Mouse (Mus musculus) lung, postnatal 0 days (tissue): ENCODE results near the gene Cerk. TPM values are rescaled to one million over a fixed set of nuclear protein-coding genes. Genes with fewer than 3 reads are reported as not detected.

Experiments
- ATAC-seq: fragments of 200-750 bp; cut with Nextera tagmentation; 2 replicates; pipeline ENCODE4 v1.8.0; 2017; ENCODE audit warnings: moderate library complexity
- DNase-seq: peaks from one replicate; pipeline ENCODE4 v3.0.0-alpha.2; 2016; ENCODE audit warnings: low spot score
- H3K27ac ChIP-seq: fragments of 300-500 bp; sonication (generic); 2 replicates; pipeline ENCODE4 v1.5.1; 2014; ENCODE audit warnings: antibody characterized with exemption, mild to moderate bottlenecking, low read length, mixed read lengths
- H3K27me3 ChIP-seq: fragments of 300-500 bp; sonication (generic); replicated peaks from 2 replicates; pipeline ENCODE4 v1.6.1; 2014; ENCODE audit warnings: low read length, mixed read lengths; ENCODE audit not compliant: insufficient read depth
- H3K36me3 ChIP-seq: fragments of 300-500 bp; sonication (generic); 2 replicates; pipeline ENCODE4 v1.6.1; 2014; ENCODE audit warnings: low read length, mixed read lengths; ENCODE audit not compliant: insufficient read depth
- H3K4me1 ChIP-seq: fragments of 300-500 bp; sonication (generic); 2 replicates; pipeline ENCODE4 v1.6.1; 2014; ENCODE audit warnings: antibody characterized with exemption, low read depth, low read length, mixed read lengths; ENCODE audit not compliant: insufficient read depth
- H3K4me2 ChIP-seq: fragments of 300-500 bp; sonication (generic); replicated peaks from 2 replicates; pipeline ENCODE4 v1.6.1; 2014; ENCODE audit warnings: low read depth, mild to moderate bottlenecking, low read length, moderate library complexity, mixed read lengths
- H3K4me3 ChIP-seq: fragments of 300-500 bp; sonication (generic); 2 replicates; pipeline ENCODE4 v1.5.1; 2014; ENCODE audit warnings: low read depth, low read length
- H3K9ac ChIP-seq: fragments of 300-500 bp; sonication (generic); replicated peaks from 2 replicates; pipeline ENCODE4 v1.6.1; 2014; ENCODE audit warnings: low read depth, mild to moderate bottlenecking
- H3K9me3 ChIP-seq: fragments of 300-500 bp; sonication (generic); 2 replicates; pipeline ENCODE4 v1.6.1; 2016; ENCODE audit warnings: low read length, mixed read lengths
- CTCF ChIP-seq: IDR thresholded peaks from 2 replicates; pipeline ENCODE4 v1.5.1; 2016; ENCODE audit warnings: antibody characterized with exemption, mild to moderate bottlenecking
- EP300 ChIP-seq: IDR thresholded peaks from 2 replicates; pipeline ENCODE4 v1.6.1; 2016; ENCODE audit warnings: antibody characterized with exemption, mild to moderate bottlenecking, control low read depth
- WGBS: fragments of 180-500 bp; shearing (Covaris S2); extraction: QIAGEN DNeasy Blood & Tissue Kit; methylation state at CpG from one replicate; pipeline ENCODE4 v1.1.7; 2014; 5-methylcytosine and 5-hydroxymethylcytosine counted together
- polyA plus RNA-seq: library from polyadenylated mRNA; unstranded; fragments of >200 nt; fragmentation: Nextera tagmentation; extraction: Ambion mirVana; gene quantifications from 2 replicates; pipeline ENCODE4 v1.2.1, GENCODE M21; 2015

The Cerk gene
- polyA plus RNA-seq, 1 experiment from 2014 or later: 16.9 TPM

- H3K4me1 ChIP-seq: no peaks in the 10 kb centered on the region
- no peak overlapping the region for H3K4me2 ChIP-seq
- no peaks in the 10 kb centered on the region for H3K27me3 ChIP-seq
- H3K36me3 ChIP-seq: peaks cover 18% of the 10 kb centered on the region
- no peaks in the 10 kb centered on the region for H3K9me3 ChIP-seq
- TF ChIP-seq EP300 (no peak), CTCF (no peak)
- no peak for DNase-seq
- H3K27ac ChIP-seq: no peak overlapping the region
- no peak overlapping the region for H3K9ac ChIP-seq
- ATAC-seq: no peak
- 79% methylated on average over 7 of the region's 7 CpGs for WGBS
- H3K4me3 ChIP-seq: no peak overlapping the region
Observed at GRCm38 (mm10) chr15:86145046-86145445, 40.9 kb downstream of the Cerk start.

DNA sequence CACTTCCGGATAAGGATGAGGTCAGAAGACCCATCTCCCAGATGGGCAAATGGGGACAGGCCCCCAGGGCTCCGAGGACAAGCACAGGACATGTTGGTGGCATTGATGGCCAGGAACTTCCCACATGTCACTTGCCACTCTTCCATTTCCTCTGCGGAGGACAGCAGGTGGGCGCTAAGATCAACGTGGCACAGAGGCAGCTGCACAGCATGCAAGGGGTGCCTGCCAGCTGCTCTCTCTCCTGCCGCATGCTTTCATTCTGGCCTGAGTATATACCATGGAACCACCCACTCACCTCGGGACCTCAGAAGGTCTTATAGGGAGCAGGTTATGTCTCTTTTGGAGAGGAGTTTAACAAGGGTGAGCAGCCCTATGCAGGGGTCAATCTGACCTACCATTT, 41.4 kb downstream of the Cerk start:
- Histone ChIP-seq H3K27me3 (no peaks in the 10 kb centered on the region), H3K4me1 (no peaks in the 10 kb centered on the region), H3K9ac (no peak overlapping the region), H3K36me3 (peaks cover 18% of the 10 kb centered on the region), H3K4me2 (no peak overlapping the region), H3K4me3 (no peak overlapping the region), H3K27ac (no peak overlapping the region), H3K9me3 (no peaks in the 10 kb centered on the region)
- ATAC-seq (no peak), DNase-seq (no peak)
- 79% methylated on average over 7 of the region's 7 CpGs for WGBS
- TF ChIP-seq CTCF: no peak
- no peak for TF ChIP-seq EP300

DNA sequence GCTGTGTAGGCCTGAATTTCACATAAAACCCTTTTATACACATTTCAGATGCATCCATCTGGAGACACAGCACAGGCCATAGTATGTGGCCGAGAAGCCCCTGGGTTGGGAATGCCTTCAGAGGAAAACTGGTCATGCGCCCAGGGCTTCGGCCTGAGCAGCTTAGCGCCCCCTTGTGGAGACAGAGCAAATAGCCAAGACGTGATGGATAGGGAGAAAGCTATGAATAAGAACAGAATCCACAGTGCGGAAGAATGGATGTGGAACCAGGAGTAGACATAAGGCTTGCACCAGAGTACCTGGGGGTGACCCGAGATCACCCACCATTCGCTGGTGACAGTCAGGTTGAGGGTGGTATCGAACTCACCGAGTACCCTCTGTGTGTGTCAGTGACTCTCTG, 45.6 kb downstream of the Cerk start:
- WGBS: 31% methylated on average over 10 of the region's 10 CpGs
- Histone ChIP-seq H3K4me3 (no peak overlapping the region), H3K9me3 (no peaks in the 10 kb centered on the region), H3K4me1 (no peaks in the 10 kb centered on the region), H3K9ac (no peak overlapping the region), H3K27me3 (no peaks in the 10 kb centered on the region), H3K4me2 (no peak overlapping the region), H3K36me3 (peaks cover 18% of the 10 kb centered on the region), H3K27ac (no peak overlapping the region; the same call in 1 of the 2 replicates)
- peak; percentile 90 for TF ChIP-seq CTCF
- TF ChIP-seq EP300: no peak
- peak; percentile 60 for DNase-seq
- peak; percentile 16; the same call in 1 of the 2 replicates for ATAC-seq

DNA sequence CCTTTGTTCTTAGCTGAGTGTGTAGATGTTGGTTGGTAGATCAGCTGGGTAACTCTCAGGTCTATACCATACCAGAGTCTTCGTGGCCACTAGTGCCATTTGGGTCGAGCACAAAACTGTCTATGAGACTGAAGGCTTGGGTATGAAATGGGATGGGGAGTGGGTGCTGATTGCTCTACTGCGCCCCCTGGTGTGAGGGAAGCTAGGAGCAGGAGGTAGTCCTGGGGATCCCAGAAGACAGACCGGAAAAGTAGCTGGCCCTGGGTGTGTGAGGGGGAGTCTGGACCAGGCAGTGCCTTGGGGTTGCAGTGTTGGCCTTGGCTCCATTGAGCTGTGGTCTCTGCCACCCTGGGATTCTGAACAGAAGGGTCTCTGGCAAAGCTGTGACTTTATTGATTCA, 48.3 kb downstream of the Cerk start:
- Histone ChIP-seq H3K4me2 (no peak overlapping the region), H3K27me3 (no peaks in the 10 kb centered on the region), H3K9ac (no peak overlapping the region), H3K4me3 (no peak overlapping the region), H3K36me3 (peaks cover 11% of the 10 kb centered on the region), H3K4me1 (no peaks in the 10 kb centered on the region), H3K27ac (no peak overlapping the region), H3K9me3 (no peaks in the 10 kb centered on the region)
- TF ChIP-seq CTCF (peak; percentile 70), EP300 (no peak)
- WGBS: 55% methylated on average over 4 of the region's 4 CpGs
- ATAC-seq (no peak; the same call in 1 of the 2 replicates), DNase-seq (no peak)

DNA sequence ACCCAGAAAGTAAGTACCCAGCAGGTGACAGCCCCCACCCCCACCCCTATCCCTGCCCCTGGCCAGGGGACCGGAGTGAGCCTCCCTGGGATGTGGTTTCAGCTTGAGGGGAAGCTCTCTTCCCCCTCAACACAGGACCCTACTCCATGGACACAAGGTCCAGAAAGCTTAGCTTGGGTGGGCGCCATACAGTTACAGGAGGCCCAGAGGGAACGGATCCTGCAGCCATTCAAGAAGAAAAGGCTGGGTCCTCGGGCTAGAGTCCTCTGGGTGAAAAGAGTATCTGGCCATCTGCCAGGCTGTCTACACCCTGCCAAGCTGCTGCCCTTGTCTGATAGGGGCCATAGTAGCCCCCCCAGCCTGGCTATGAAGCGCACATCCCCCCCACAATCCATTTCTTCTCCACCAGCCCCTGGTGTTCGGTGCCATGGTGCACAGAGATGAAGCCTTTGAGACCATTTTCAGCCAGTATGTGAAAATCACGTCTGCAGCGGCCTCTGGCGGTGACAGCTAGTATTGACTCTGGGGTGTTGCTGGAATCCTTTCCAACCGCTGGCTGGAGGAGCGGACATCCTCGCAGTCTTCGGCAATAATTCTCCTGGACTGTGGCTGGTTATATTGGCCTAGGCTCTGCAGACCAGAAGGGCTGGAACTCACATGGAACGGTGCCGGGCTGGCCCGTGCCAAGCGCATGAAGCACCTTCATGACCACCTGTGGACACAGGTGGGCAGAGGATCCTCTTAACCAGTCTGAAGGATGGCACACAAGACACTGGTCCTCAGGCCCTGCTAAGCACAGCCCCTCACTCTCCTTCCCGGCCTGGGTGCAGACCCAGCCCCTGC, 50.8 kb downstream of the Cerk start:
- Histone ChIP-seq H3K4me3 (no peak overlapping the region), H3K9me3 (no peaks in the 10 kb centered on the region), H3K4me2 (no peak overlapping the region), H3K9ac (no peak overlapping the region), H3K27me3 (no peaks in the 10 kb centered on the region), H3K27ac (no peak overlapping the region), H3K36me3 (peaks cover 17% of the 10 kb centered on the region), H3K4me1 (no peaks in the 10 kb centered on the region)
- DNase-seq (peak; percentile 82), ATAC-seq (peak; percentile 47)
- TF ChIP-seq EP300: no peak
- TF ChIP-seq CTCF: peak; percentile 95
- 38% methylated on average over 18 of the region's 18 CpGs for WGBS

DNA sequence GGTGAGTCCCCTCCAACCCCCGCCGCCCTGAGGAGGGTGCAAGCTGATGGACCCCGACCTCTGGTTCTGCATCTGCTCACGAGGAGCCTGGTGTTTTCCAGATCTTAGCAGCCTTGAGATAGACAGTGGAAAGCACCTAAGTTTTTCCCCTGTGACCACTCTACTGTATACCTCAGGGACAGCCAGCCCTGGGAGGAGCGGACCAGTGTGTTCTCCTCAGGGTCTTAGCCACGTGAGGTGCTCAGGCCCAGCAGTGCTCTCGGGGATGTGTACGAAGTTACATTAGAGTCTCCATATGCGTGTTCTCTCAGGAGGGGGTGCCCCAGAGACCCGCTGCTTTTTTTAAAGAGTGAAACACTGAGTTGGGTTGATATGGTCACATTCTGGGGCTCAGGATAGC, 55.3 kb downstream of the Cerk start:
- no peak for ATAC-seq
- H3K9ac ChIP-seq: no peak overlapping the region
- H3K27ac ChIP-seq: no peak overlapping the region
- H3K36me3 ChIP-seq: peaks cover 23% of the 10 kb centered on the region
- H3K27me3 ChIP-seq: no peaks in the 10 kb centered on the region
- no peak overlapping the region for H3K4me3 ChIP-seq
- no peak for TF ChIP-seq EP300
- no peak for TF ChIP-seq CTCF
- no peak overlapping the region for H3K4me2 ChIP-seq
- no peak for DNase-seq
- WGBS: 89% methylated on average over 10 of the region's 10 CpGs
- no peaks in the 10 kb centered on the region for H3K9me3 ChIP-seq
- no peaks in the 10 kb centered on the region for H3K4me1 ChIP-seq
